Mouse (Mus musculus) left cerebral cortex, postnatal 25 days (tissue): ENCODE data around the gene Zfp599. TPM values are rescaled to one million over a fixed set of nuclear protein-coding genes. Genes with fewer than 3 reads are reported as not detected.

Source experiments
- DNase-seq, 2 experiments: peaks; one replicate each; pipeline ENCODE4 v3.0.0; 2022; ENCODE audit warnings: low spot score in 2 of 2, mixed read lengths in 1 of 2
- intact Hi-C: fragments of 180-260 bp; cut with DNase I; formaldehyde crosslinking; loops from one replicate; pipeline ENCODE4 v1.15.1; 2025
- total RNA-seq, 2 experiments: library from RNA; stranded (reverse); gene quantifications; 2 replicates each; pipeline ENCODE4 v1.2.3; 2021

The Zfp599 gene
- total RNA-seq, 2 experiments from 2014 or later, result 3.4 to 4.2 TPM

- DNase-seq, result peak; percentile 99
- intact Hi-C loops, result loop anchor here (2.0 to 5.0 kb wide), 2 partner anchors 69 to 162 kb away; partner anchors contain the start of genes Anln and Pigyl
Observed at GRCm38 (mm10) chr9:22225581-22226388, 33.9 kb downstream of the Zfp599 start, which contains the start of gene Zfp809. Zfp809 (plus strand) TSS chr9:22225714.

- peak; percentile 6 to 32 for DNase-seq
- intact Hi-C loops, result loop anchor here (2.0 to 5.0 kb wide), 2 partner anchors 68 to 162 kb away; partner anchors contain the start of genes Anln and Pigyl
Observed at GRCm38 (mm10) chr9:22224536-22225503, 34.9 kb downstream of the Zfp599 start.

GRCm38 (mm10) chr9:22224066-22224465, 35.6 kb downstream of the Zfp599 start:
- no peak for DNase-seq
- intact Hi-C loops, result loop anchor here (2.0 kb wide), 1 partner anchor 67 kb away; the partner anchor contains the start of gene Pigyl

GRCm38 (mm10) chr9:22217858-22218493, 41.7 kb downstream of the Zfp599 start:
- DNase-seq, result no peak
- intact Hi-C loops, result no loop called here

- no peak for DNase-seq
Observed at GRCm38 (mm10) chr9:22216705-22217104, 43.0 kb downstream of the Zfp599 start.

GRCm38 (mm10) chr9:22214549-22214948, 45.1 kb downstream of the Zfp599 start:
- intact Hi-C loops, result no loop called here
- no peak for DNase-seq

More at GRCm38 (mm10) chr9:22216705-22217104, 43.0 kb downstream of the Zfp599 start:
- intact Hi-C loops, result no loop called here

- intact Hi-C loops, result no loop called here
Observed at GRCm38 (mm10) chr9:22213785-22214194, 45.9 kb downstream of the Zfp599 start.

More at GRCm38 (mm10) chr9:22213785-22214194, 45.9 kb downstream of the Zfp599 start:
- no peak for DNase-seq

Other genes with a start within 250 kb of the Zfp599 start
- 100 to 1,000 TPM; 158 to 160 TPM for gene Elavl3, start 207.9 kb downstream of the Zfp599 start, total RNA-seq
- gene Gm49318, start 188.6 kb downstream of the Zfp599 start, total RNA-seq, result 1 to 10 TPM in 1 of 2 experiments, under 1 TPM in 1; 0.94 to 4.1 TPM
- gene Zfp653, start 188.5 kb downstream of the Zfp599 start, total RNA-seq, result 10 to 100 TPM; 18.0 to 19.3 TPM
- gene Ecsit, start 174.5 kb downstream of the Zfp599 start, total RNA-seq, result 10 to 100 TPM; 40.5 to 45.2 TPM
- gene Cnn1, start 160.7 kb downstream of the Zfp599 start, total RNA-seq, result 1 to 10 TPM in 1 of 2 experiments, under 1 TPM in 1; 0.25 to 1.0 TPM
- gene Elof1, start 142.7 kb downstream of the Zfp599 start, total RNA-seq, result 10 to 100 TPM; 66.9 to 71.1 TPM
- gene Acp5, start 124.2 kb downstream of the Zfp599 start, total RNA-seq, result under 1 TPM; 0.28 to 0.41 TPM
- gene Pigyl, start 103.0 kb downstream of the Zfp599 start, total RNA-seq, result 10 to 100 TPM; 40.5 to 47.1 TPM
- not detected for gene Zfp872, start 71.8 kb downstream of the Zfp599 start, total RNA-seq
- gene Zfp809, start 34.2 kb downstream of the Zfp599 start, total RNA-seq, result 10 to 100 TPM; 18.4 to 22.4 TPM
- gene Zfp810, start 47.8 kb upstream of the Zfp599 start, total RNA-seq, result 10 to 100 TPM; 17.2 to 17.7 TPM
- gene Anln, start 129.3 kb upstream of the Zfp599 start, total RNA-seq, result 1 to 10 TPM; 6.4 to 7.3 TPM
- 1 to 10 TPM; 7.4 to 8.4 TPM for gene 9530077C05Rik, start 151.6 kb upstream of the Zfp599 start, total RNA-seq
- not detected for gene Gm17545, start 194.4 kb upstream of the Zfp599 start, total RNA-seq
- gene Rp9, start 209.8 kb upstream of the Zfp599 start, total RNA-seq, result 10 to 100 TPM; 40.0 to 40.1 TPM
- 10 to 100 TPM; 27.8 to 28.6 TPM for gene Bbs9, start 215.8 kb upstream of the Zfp599 start, total RNA-seq